Mouse (Mus musculus) activated CD4-positive, CD25-positive, alpha-beta regulatory T cell, adult 4 months (primary cell): ENCODE data around the gene Pax8. TPM values are rescaled to one million over a fixed set of nuclear protein-coding genes. Genes with fewer than 3 reads are reported as not detected.

Source experiments
- ATAC-seq: one replicate; pipeline ENCODE4 v1.8.0; 2017
- polyA plus RNA-seq, 2 experiments: library from polyadenylated mRNA; unstranded; fragments of 100-300 nt; shearing (Covaris generic); gene quantifications; one replicate each; pipeline ENCODE4 v1.2.1; 2017

The Pax8 gene
- polyA plus RNA-seq, 2 experiments from 2014 or later, result not detected

DNA sequence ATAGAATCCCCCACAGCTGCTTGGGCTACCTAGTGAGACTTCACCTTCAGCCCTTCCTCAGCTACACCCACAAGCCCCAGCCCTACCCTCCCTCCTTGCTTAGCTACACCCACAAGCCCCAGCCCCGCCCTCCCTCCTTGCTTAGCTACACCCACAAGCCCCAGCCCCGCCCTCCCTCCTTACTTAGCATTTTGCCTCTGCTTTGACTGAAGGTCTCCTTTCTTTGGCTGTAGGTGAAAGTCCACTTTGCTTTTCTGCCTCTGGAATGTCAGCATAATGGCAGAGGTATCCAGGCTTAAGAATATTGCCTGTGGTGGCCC lies 14.6 kb downstream of the Pax8 start:
- ATAC-seq, result no peak

DNA sequence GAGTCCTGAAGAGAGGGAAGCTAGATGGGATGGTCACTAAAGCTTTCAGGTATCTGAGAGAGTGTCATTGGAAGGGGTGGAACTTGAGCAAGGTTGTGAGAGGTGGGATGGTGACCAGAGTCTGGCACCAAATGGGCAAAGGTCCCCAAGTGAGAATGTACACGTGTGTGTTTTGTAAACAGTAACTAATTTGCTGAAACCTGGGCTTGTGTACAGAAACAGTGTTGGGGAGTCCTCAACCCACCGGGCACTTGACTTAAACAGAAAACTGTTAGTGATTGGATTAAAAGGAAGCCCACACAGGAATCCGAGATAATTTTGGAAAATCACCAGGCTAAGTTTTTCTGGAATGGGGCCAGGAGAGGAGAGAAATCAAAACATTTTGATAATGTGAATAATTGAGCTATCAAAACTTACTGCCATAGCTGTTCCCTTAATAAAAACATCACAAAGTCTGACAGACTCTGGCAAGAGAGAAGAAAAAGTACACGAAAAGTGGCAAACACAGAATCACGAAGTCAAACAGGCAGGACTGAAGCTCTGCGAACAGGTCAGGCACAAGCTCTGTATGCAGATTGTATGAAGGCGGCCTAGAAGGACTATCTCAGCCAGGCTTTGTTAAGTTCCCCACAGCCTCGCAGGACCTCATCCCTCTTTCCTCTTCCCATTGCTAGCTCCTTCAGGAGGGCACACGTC lies 15.1 kb downstream of the Pax8 start:
- no peak for ATAC-seq

GRCm38 (mm10) chr2:24456841-24457240 lies 18.6 kb downstream of the Pax8 start:
- no peak for ATAC-seq

DNA sequence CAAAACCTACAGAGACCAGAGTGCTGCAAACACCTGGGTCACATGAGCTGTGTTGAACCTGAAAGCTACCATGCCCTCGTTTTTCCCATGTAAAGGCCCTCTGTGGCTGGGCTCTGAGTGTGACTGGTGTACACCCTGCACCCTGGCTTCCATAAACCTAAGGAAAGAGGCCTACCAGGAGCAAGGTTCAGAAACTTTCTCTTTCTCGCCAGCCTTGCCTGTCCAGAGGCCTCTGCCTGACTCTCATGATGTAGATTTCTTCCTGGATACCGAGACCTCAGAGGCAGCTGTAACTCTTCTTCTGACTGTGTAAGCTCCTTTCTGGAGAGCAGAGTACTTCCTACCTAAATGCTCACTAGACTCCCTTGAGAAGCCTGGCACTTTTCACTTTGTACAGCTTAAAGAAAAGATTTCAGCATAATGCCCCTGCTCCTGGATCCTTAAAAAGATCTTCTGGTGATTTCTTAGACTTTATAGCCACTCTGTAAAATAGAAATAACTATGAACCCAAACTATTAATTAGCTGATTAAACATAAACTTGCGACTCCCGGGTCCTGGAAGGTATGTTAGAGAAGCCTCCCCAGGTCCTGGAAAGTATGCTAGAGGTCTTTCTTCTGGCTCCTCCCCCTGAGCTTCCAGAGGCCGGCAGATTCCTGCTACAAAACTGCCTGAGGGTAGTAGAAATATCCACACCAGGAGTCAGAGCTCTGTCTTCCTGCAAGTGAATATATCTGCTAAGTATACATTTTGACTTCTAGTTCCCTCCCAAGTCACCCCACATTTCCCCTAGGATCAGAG lies 20.1 kb downstream of the Pax8 start:
- no peak for ATAC-seq

- ATAC-seq, result no peak
Observed at GRCm38 (mm10) chr2:24454429-24455011, 20.9 kb downstream of the Pax8 start.

DNA sequence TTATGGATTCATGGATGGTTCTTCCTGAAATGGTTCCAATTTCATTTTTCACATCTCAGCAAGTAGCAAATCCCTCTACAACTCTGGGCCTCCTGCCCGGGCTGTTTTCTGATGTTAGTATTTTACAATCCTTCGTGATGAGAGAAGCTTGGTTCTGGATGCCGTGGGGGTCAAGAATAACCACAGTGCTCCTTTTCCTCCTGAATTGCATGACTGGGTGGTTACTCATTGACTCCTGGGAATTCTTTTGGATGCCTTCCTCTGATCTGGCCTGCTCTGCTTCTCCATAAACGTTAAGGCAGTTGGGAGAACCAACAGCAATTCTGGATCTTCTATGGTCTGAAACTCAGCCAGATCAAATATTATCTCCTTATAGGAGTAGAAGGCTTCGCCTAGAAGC lies 22.2 kb downstream of the Pax8 start:
- no peak for ATAC-seq

DNA sequence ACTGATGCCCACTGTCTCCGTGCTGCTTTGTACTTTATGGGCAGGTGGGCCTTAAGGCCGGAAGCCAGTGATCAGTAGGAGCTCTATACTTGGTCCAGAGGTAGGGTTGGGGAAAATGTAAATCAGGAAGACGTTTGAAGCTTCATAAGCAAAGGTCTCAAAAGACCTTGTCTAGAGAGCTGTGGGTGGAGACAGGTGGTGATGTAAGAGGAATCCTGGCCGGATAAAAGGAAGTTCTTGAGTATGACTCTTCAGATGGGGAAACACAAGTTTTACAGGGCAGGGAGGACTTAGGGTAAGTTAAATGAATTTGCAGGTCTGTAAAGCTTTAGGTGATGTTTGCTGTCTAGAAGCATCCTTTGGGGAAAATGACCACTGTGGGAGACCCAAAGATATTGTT lies 26.3 kb downstream of the Pax8 start:
- no peak for ATAC-seq

DNA sequence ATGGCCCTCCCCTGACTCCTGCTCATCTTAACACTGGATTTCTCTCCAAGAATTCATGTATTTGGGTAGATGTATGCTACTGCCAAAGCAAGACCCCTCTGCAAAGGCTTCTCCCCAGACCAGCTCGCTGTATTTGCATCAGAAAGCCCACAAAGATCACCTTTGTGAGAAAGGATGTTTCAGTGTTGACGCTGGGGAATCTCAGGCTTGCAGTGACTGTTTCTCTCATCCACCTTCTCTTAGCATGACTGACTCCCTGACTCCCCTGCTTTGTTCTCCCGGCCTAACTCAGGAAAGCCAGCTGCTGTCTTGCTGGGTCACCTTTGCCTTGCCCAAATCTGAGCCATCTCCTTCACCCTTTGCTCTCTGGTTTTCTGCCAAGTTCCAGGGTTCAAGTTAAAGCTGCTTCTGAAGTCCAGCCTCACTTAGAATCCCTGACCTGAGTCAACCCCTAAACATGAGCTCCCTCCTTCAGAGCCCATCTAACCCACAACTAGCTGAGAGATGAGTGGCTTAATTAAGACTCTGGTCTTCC lies 32.1 kb downstream of the Pax8 start:
- ATAC-seq, result no peak

- no peak for ATAC-seq
Observed at GRCm38 (mm10) chr2:24442303-24442925, 33.0 kb downstream of the Pax8 start.

- ATAC-seq, result no peak
Observed at GRCm38 (mm10) chr2:24441899-24442298, 33.5 kb downstream of the Pax8 start.

DNA sequence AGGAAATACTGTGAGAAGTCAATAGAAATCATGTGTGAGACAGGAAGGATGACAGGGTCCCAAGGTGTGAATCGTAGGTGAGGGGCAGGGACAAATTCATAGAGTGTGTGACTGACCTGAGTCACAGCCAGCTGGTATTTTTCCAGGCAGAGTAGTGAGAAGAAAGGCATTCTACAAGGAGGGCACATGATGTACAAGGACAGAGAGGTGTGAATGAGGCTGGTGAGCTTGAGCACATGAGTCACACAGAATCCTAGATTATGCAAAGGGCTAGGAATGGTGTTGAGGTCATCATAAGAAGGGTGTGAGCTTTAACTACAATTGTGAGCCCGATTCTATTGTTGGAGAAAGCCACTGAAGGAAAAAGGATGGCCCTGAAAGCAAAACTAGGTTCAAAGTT lies 35.3 kb downstream of the Pax8 start:
- ATAC-seq, result no peak

DNA sequence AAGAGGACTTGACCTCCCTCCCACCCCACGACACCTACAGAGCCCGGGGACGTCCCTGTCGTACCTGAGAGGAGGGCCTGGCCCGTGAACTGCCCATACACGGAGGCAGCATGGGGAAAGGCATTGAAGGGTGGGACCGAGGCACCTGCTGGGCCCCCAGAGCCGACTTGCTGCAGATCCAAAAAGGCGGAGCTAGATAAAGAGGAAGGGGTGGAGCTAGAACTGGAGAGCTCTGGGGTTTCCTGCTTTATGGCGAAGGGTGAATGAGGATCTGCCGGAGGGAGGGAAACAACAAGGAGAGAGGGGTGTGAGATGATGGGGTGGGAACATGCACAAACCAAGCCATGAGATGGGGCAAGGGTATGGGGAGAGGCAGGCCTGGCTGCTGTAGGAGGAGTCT lies 39.7 kb downstream of the Pax8 start:
- ATAC-seq, result no peak

DNA sequence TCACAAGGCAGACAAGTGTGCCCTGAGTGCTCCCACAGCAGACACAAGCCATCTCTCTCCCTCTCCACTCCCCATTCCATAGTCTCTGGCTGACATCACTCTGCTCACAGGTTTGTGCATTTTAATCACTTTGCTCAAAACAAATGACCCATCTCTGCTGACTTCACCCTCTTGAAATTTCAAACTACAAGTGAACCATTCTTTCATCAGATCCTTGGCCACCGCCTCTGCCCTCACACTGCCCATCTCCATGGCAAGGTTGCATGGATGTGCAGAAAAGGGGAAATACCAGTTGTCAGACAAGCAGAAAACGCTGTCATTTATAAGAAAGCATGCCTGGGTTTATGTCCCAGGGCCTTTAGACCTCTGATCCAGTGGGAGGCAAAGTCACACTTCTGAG lies 40.7 kb downstream of the Pax8 start:
- no peak for ATAC-seq

GRCm38 (mm10) chr2:24429806-24430205 lies 45.6 kb downstream of the Pax8 start:
- ATAC-seq, result no peak

DNA sequence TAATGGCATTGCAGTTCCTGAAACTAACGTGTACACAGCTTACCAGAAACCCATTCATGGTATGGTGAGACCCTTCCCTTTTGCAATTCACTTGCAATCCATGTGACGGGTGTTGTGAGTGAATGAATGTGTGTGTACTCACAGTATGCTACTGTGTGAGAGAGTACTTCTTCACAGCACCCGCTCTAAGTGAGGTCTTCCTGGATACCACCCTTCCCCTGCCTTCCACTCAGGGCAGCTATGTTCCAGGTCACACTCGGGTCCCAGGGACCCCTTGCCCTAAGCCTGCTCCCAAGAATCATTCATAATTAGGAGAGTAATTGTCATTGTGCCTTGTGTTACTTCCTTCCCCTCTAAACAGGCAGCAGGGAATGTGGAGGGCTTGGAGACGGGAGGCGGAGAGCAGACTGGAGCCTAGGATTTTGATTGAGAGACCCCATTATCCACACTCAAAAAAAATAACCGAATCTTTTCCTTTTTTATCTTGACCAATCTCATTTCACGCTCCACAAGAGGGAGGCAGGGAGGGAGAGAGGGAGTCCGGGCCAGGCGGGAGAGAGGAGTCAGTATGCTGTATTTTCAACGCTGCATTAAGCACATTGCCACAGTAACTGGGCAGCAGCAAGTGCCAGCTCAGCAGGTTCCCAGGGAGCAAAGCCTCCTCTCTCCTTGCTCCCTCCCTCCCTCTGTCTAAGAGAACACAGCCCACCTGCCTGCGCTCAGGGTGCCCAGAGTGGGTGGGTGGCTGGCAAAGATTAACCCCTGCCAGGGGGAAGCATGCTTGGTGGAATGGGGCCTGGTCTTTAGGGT lies 47.3 kb downstream of the Pax8 start:
- ATAC-seq, result no peak

GRCm38 (mm10) chr2:24425630-24426029 lies 49.8 kb downstream of the Pax8 start:
- no peak for ATAC-seq

DNA sequence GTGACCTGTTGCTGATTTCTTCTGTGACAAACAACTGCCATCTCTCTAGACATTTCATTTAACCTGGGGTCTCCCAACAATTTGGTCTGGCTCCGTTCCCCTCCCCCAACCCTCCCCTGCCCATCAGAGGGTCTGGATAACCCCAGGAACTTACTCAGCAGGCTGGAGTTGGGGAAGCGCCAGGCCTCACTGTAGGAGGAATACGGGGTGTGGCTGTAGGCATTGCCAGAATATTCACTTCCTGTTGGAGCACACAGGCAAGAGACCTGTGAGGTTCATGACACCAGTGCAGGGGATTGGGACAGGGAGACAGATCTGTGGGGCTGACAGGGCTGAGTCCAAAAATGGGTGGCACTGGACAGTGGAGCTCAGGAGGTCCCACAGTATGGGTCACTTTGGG lies 52.6 kb downstream of the Pax8 start:
- ATAC-seq, result no peak

DNA sequence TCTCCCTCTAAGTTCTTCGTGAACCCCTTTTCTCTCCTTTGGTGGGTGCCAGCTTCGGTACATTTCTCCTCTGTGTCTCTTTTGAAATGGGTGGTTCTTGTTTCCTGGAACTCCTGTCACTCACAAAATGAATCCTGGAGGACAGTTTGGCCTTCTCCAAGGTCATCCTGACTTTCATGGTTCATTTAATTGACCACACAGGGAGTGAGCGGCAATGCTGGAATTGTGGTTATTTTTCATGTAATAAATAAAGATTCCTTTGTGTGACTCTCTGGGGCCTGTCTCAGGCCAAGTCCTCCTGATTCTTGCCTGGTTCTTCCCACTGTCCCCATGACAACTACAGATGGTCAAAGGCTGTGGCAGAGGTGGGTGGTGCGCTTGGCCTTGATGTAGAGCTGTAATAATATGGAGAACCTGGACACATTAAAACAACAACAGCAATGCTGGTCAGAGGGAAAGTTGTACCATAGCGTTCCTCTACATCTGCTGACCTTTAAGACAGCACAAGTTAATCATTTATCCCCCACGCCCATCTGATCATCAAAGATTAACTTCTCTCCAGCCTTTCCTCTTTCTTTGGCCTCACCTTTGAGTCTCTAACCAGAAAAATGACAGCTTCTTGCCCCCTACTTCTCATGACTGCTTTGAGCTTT lies 54.1 kb downstream of the Pax8 start:
- no peak for ATAC-seq

- no peak for ATAC-seq
Observed at GRCm38 (mm10) chr2:24417564-24417963, 57.8 kb downstream of the Pax8 start.

DNA sequence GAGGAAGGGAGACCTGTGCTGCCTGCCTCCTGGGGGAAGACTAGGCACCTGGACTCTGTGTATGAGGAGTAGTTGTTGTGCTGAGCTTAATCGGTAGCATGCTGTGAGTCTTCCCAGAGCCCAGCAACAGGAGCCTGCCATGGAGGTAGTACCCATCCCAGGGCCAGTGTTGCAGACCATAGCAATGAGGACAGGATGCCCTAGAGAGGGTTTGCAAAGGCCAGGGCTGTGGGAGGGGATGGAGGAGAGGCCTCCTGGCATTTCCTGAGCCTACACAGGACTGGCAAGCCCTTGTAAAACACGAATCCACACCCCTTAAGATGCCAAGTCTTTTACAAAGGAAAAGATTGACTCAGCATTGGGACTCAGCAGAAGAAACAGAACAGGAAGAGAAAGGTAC lies 58.3 kb downstream of the Pax8 start:
- no peak for ATAC-seq

DNA sequence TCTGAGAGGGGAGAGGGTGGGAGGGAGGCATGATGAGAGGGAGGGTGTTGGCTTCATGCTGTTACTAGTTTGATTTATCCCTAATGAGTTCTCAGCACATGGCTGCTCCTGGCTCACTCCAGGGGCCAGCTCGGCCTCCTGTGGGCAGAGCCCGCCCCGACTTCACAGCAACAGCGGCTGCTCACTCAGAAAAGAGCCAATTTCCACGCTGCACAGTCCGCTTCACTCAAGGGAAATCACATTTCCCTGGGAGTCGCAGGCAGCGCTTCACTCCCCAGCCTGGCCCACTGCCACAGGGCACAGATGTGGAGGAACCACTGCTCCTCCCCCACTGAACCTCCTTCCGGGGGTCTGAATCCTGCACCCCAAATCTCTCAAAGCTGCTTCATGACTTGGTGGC lies 58.7 kb downstream of the Pax8 start:
- no peak for ATAC-seq

DNA sequence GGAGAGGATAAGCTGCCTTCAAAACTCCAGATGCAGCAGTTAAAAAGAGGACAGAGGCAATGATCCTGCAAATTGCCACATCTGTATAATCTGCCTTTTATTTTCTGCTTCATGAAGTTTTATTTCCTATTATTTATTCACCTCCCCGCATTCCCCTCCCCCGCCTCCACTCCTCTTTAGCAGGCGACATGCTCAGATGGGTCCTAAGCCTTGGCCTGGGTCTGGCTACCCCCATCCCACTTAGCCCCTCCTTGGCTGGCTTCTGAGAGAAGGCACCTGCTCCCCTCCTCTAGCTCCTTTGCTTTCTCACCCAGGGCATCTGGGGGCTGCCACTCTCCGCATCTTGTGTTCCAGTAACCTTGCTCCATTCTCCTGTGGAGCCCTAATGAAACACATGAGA lies 61.7 kb downstream of the Pax8 start:
- ATAC-seq, result no peak
